Mouse (Mus musculus) testis, adult 2 months (tissue): ENCODE data around the gene Tef.

Experiments
- CTCF ChIP-seq: fragments of 200-500 bp; IDR thresholded peaks from 2 replicates; pipeline ENCODE4 v1.5.1; 2012; ENCODE audit warnings: low read depth, mild to moderate bottlenecking, inconsistent platforms, low read length, moderate library complexity; ENCODE audit not compliant: control insufficient read depth, insufficient read depth, insufficient replicate concordance
- POLR2A ChIP-seq: fragments of 200-500 bp; IDR thresholded peaks from 2 replicates; pipeline ENCODE4 v1.6.1; 2012; ENCODE audit warnings: low read depth, mild to moderate bottlenecking, inconsistent platforms, low read length, moderate library complexity; ENCODE audit not compliant: control insufficient read depth

DNA sequence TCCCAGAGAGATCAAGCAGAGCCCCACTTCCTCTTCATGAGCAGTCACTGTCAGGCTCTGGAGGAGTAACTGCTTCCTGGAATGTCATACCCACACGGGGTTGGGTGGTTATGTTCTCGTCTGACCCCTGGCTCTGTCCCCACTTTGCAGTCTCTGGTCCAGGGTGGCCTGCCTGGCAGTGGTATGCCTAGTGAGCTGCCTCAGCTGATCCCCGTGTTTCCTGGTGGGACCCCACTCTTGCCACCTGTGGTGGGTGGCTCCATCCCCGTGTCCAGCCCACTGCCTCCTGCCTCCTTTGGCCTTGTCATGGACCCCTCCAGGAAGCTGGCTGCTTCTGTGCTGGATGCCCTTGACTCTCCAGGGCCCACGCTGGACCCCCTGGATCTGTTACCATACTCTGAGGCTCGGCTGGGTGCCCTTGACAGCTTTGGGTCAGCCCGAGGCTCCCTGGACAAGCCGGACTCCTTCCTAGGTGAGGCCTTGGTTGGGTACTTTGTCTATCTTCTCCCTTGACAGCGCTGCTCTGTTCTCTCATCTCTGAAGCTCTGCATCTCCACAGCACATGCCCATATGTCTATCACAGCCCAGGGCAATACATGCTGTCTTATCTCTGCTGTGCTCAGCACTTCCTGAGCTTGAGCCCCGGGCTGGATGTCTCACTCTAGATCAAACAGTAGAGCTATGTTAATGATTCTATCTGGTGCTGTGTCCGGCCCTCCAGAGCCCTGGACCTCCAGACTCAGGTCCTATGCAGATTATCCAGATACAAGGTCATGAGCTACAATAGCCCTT is 25.4 kb upstream of the Tef start:
- TF ChIP-seq CTCF: no peak
- TF ChIP-seq POLR2A: no peak
